Mouse (Mus musculus) lung, embryonic 14.5 days (tissue): ENCODE results near the gene Angptl6. TPM values are rescaled to one million over a fixed set of nuclear protein-coding genes. Genes with fewer than 3 reads are reported as not detected.

Source experiments
- ATAC-seq: fragments of 200-750 bp; cut with Nextera tagmentation; 2 replicates; pipeline ENCODE4 v1.8.0; 2017; ENCODE audit warnings: mild to moderate bottlenecking, moderate TSS enrichment, moderate library complexity; ENCODE audit not compliant: insufficient read depth
- DNase-seq: peaks from one replicate; pipeline ENCODE4 v3.0.0-alpha.2; 2015
- H3K27ac ChIP-seq: fragments of 300-500 bp; sonication (generic); 2 replicates; pipeline ENCODE4 v1.5.1; 2014; ENCODE audit warnings: low read depth, mild to moderate bottlenecking, moderate library complexity
- H3K27me3 ChIP-seq: fragments of 300-500 bp; sonication (generic); 2 replicates; pipeline ENCODE4 v1.6.1; 2014; ENCODE audit warnings: low read length, control low read depth; ENCODE audit not compliant: insufficient read depth
- H3K36me3 ChIP-seq: fragments of 300-500 bp; sonication (generic); 2 replicates; pipeline ENCODE4 v1.6.1; 2014; ENCODE audit warnings: control low read depth; ENCODE audit not compliant: insufficient read depth
- H3K4me1 ChIP-seq: fragments of 300-500 bp; sonication (generic); 2 replicates; pipeline ENCODE4 v1.6.1; 2014; ENCODE audit warnings: antibody characterized with exemption, control low read depth; ENCODE audit not compliant: insufficient read depth
- H3K4me2 ChIP-seq: fragments of 300-500 bp; sonication (generic); 2 replicates; pipeline ENCODE4 v1.6.1; 2014; ENCODE audit warnings: mild to moderate bottlenecking
- H3K4me3 ChIP-seq: fragments of 300-500 bp; sonication (generic); 2 replicates; pipeline ENCODE4 v1.5.1; 2014; ENCODE audit warnings: low read depth, low read length
- H3K9ac ChIP-seq: fragments of 300-500 bp; sonication (generic); 2 replicates; pipeline ENCODE4 v1.6.1; 2014
- H3K9me3 ChIP-seq: fragments of 300-500 bp; sonication (generic); 2 replicates; pipeline ENCODE4 v1.6.1; 2016; ENCODE audit warnings: low read depth, low read length, control low read depth
- CTCF ChIP-seq: IDR thresholded peaks from 2 replicates; pipeline ENCODE4 v1.5.1; 2016; ENCODE audit warnings: antibody characterized with exemption, low read depth
- WGBS: fragments of 180-500 bp; shearing (Covaris S2); extraction: QIAGEN DNeasy Blood & Tissue Kit; methylation state at CpG from one replicate; pipeline ENCODE4 v1.1.7; 2014; 5-methylcytosine and 5-hydroxymethylcytosine counted together
- polyA plus RNA-seq: library from polyadenylated mRNA; unstranded; fragments of >200 nt; fragmentation: Nextera tagmentation; extraction: Ambion mirVana; gene quantifications from 2 replicates; pipeline ENCODE4 v1.2.1, GENCODE M21; 2014

Angptl6 gene
- polyA plus RNA-seq, 1 experiment from 2014 or later = 1.9 TPM

DNA sequence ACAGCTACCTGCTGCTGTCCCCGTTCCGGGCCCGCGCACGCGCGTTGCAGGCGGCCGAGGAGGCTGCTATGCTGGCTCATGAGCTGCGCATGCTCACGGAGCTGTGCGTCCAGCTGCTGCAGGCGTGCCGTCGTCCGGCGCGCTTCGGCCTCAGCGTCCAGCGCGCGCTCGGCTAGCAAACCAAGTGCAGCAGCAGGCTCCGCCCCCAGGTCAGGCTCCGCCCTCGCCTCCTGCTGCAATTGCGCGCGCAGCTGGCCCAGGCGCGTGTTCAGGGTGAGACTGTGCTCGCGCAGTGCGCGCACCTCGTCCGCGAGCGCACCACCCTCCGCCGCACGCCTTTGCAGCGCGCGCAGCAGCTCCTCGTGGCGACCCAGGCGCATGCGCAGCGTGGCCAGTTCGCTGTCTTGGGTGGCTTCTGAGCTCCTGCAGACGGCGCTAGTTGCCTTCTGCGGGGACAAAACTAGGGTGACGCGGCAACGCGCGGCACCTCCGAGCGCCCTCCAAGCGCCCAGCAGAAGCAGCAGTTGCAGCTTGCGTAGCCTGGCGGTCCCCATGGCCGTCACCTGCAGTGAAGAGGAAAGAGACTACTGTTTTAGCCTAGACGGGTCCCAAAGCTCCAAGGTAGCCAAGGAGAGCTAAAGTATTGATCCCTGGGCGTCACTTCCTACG lies 1.4 kb downstream of the Angptl6 start:
- H3K27me3 ChIP-seq = no peaks in the 10 kb centered on the region
- peak overlapping the region; percentile 58 for H3K9ac ChIP-seq
- DNase-seq = peak; percentile 100
- peak; percentile 81 for TF ChIP-seq CTCF
- H3K27ac ChIP-seq = peak overlapping the region; percentile 92
- H3K9me3 ChIP-seq = no peaks in the 10 kb centered on the region
- peak overlapping the region; percentile 71 for H3K4me2 ChIP-seq
- under 1% methylated on average over 69 of the region's 69 CpGs for WGBS
- H3K36me3 ChIP-seq = no peaks in the 10 kb centered on the region
- H3K4me3 ChIP-seq = peak overlapping the region; percentile 37
- peak; percentile 95 for ATAC-seq
- no peaks in the 10 kb centered on the region for H3K4me1 ChIP-seq

DNA sequence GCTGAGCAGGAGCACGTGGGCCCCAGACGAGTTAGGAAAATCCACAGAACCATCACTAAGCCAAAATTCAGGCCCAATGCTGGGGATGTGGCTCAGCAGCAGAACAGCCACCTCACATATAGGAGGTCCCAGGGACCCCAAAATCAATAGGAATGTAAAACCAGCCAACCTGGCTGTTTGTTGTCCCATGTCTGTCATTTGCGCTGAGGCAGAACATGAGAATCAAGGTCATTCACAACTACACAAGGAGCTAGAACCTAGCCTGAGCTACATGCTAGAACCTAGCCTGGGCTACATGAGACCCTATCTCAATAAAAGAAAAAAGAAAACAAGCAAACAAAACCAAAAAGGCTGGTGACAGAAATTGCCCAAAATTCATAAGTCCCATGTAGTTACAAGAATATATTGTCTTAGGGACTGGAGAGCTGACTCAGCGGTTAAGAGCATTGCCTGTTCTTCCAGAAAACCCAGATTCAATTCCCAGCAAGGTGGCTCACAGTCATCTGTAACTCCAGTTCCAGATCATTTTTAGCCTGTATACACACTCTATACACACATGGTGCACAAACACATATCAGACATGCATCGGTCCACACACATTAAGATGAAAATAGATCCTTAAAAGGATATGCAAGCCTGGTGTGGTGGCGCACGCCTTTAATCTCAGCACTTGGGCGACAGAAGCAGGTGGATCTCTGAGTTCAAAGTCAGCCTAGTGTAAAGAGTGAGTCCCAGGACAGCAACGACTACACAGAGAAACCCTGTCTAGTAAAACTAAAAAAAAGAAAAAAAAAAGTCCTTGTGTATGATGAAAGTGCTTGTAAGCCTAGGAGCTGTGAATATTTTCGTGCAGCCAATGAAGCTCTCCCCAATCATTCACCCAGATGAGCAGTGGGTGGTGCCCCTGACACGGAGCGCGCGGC lies 2.1 kb downstream of the Angptl6 start:
- DNase-seq = no peak
- WGBS = 34% methylated on average over 14 of the region's 14 CpGs
- peak; percentile 14 for ATAC-seq
- no peaks in the 10 kb centered on the region for H3K27me3 ChIP-seq
- no peaks in the 10 kb centered on the region for H3K9me3 ChIP-seq
- H3K27ac ChIP-seq = no peak overlapping the region
- H3K4me2 ChIP-seq = peak overlapping the region; percentile 71
- no peaks in the 10 kb centered on the region for H3K4me1 ChIP-seq
- H3K36me3 ChIP-seq = no peaks in the 10 kb centered on the region
- peak overlapping the region; percentile 26; the same call in 1 of the 2 replicates for H3K9ac ChIP-seq
- no peak for TF ChIP-seq CTCF
- H3K4me3 ChIP-seq = peak overlapping the region; percentile 37

DNA sequence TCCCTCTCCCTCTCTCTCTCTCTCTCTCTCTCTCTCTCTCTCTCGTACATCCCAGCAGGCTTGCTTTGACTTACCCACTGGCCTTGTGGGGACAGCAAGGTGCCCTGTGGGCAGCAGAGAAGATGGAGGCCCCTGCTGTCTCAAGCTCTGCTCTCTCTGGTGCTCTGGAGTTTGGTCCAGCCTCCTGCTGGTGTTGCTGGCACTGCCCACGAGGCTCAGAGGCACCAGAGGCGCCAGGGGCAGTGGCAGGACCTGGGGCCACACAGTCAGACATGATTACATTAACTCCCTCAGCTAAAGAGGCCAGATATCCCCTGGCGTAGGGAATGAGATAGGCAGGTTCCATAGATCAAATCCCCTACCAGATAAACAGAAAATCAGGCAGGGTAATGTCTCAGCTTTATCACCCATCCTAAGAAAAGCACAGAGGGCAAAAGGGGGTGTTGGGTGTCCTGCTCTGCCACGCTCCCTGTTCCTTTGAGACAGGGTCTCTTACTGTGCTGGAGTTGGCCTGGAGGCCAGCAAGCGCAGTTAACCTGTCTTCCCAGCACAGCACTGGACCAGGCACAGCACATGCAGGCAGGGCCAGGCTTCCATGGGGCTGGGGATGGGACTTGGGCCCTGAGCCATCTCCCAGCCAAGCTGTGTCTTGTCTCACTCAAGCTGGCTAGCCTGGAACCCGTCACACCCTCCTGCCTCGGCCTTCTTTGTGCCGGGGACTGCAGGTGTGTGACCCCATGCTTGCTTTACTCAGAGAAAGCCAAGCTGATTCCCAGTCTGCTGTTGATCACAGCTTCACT lies 3.0 kb downstream of the Angptl6 start:
- Histone ChIP-seq H3K4me1 (no peaks in the 10 kb centered on the region), H3K9me3 (no peaks in the 10 kb centered on the region), H3K27me3 (no peaks in the 10 kb centered on the region), H3K4me2 (no peak overlapping the region), H3K36me3 (no peaks in the 10 kb centered on the region), H3K9ac (no peak overlapping the region), H3K4me3 (no peak overlapping the region), H3K27ac (no peak overlapping the region)
- no peak for TF ChIP-seq CTCF
- no peak for ATAC-seq
- no peak for DNase-seq
- WGBS = 59% methylated on average over 9 of the region's 9 CpGs

DNA sequence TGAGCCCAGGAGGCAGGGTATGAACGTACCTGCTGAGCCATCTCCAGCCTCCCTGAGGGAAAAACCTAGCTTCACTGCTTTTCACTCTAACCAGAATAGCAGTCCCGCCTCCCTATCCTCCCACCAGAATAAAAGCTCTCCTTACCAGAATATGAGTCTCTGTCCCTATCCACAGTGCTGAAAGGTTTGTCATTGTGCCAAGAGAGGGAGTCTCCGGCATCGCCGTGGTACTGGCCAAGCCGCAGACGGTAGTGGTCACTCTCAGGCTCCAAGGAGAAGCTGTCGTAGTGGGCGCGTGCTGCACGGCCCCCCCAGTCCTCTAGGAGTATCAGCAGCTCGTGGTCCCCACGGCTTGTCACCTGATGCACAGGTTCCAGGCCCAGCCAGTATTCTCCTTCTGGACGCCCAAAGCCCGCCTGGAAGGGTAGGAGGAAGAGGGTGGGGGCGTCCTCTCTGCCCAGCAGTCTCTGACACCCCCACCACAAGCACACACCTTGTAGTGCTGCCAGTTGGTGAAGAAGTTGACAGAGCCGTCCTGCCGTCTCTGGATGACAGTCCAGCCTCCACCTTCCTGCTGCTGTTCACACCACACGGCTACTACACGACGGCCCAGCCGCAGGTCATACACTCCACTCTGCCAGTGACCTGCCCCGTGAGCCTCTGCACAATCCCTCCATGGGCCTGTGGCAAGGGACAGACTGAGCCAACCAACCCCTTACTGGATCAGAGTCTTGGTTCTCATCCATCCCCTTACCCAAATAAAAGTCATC lies 4.3 kb downstream of the Angptl6 start:
- no peak for TF ChIP-seq CTCF
- H3K9me3 ChIP-seq = no peaks in the 10 kb centered on the region
- H3K36me3 ChIP-seq = no peaks in the 10 kb centered on the region
- no peak overlapping the region for H3K4me3 ChIP-seq
- peak; percentile 70 for DNase-seq
- H3K4me2 ChIP-seq = no peak overlapping the region
- H3K27ac ChIP-seq = no peak overlapping the region
- H3K27me3 ChIP-seq = no peaks in the 10 kb centered on the region
- 60% methylated on average over 23 of the region's 23 CpGs for WGBS
- ATAC-seq = no peak
- H3K4me1 ChIP-seq = no peaks in the 10 kb centered on the region
- no peak overlapping the region for H3K9ac ChIP-seq

DNA sequence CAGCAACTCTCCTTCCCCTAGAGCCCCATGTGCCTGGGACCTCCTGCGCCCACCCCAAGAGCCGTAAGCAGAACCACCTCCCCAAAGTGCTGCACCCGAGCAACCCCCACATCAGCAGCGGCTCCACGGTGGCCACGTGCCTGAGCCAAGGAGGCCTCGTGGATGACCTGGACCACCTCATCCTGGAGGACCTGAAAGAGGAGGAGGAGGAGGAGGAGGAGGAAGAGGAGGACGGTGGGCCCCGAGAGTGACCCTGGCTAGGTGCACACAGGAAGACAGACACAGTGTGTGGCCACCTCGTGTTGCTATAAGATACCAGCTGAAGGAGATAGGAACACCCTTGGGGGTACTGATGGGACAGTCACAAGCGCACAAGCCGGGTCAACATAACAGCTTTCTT lies 6.0 kb downstream of the Angptl6 start:
- Histone ChIP-seq H3K4me2 (no peak overlapping the region), H3K4me3 (no peak overlapping the region), H3K9ac (no peak overlapping the region), H3K27ac (no peak overlapping the region), H3K27me3 (peaks cover 13% of the 10 kb centered on the region), H3K36me3 (no peaks in the 10 kb centered on the region), H3K4me1 (no peaks in the 10 kb centered on the region), H3K9me3 (no peaks in the 10 kb centered on the region)
- no peak for TF ChIP-seq CTCF
- DNase-seq = no peak
- no peak for ATAC-seq
- WGBS = 84% methylated on average over 12 of the region's 12 CpGs

DNA sequence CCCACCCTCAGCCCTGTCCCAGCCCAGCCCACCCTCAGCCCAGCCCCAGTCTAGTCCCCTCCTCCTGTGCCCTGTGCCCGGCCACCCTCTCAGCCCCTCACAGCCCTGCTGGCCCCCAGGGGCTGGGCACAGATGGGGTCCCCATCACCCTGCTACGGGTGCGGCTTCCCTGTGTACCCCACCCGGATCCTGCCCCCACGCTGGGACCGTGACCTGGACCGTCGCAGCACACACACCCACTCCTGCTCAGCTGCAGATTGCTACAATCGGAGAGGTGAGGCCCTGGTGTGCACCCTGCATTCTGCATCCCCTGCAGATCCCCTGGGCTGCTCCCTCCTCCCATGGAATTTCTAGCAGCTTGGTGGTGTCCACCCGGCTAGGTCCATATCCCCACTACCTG lies 6.5 kb downstream of the Angptl6 start:
- peaks cover 17% of the 10 kb centered on the region for H3K27me3 ChIP-seq
- H3K9me3 ChIP-seq = no peaks in the 10 kb centered on the region
- no peak overlapping the region for H3K9ac ChIP-seq
- DNase-seq = no peak
- WGBS = 89% methylated on average over 10 of the region's 10 CpGs
- ATAC-seq = no peak
- no peak overlapping the region for H3K4me2 ChIP-seq
- H3K36me3 ChIP-seq = no peaks in the 10 kb centered on the region
- no peaks in the 10 kb centered on the region for H3K4me1 ChIP-seq
- no peak for TF ChIP-seq CTCF
- no peak overlapping the region for H3K4me3 ChIP-seq
- no peak overlapping the region for H3K27ac ChIP-seq
